Mouse (Mus musculus) adipocyte (in vitro differentiated cells): Measurements from ENCODE around the gene Birc2.
"Not testable (repeated sequence)": the region's sequence is repeated elsewhere in the genome, so short reads cannot be mapped to it uniquely, and the experiment has no call there.

Source experiments
- DNase-seq: peaks from one replicate; pipeline ENCODE4 v3.0.0-alpha.2; 2016; ENCODE audit warnings: low spot score

Gene Birc2

GRCm38 (mm10) chr9:7836905-7837805 is at the start of gene Birc2:
Birc2 (minus strand) TSS chr9:7837064.
- peak; percentile 96 for DNase-seq

- DNase-seq: no peak
Observed at GRCm38 (mm10) chr9:7884346-7884745, 47.5 kb upstream of the Birc2 start.

- DNase-seq: no peak
Observed at GRCm38 (mm10) chr9:7882304-7882865, 45.5 kb upstream of the Birc2 start.

DNA sequence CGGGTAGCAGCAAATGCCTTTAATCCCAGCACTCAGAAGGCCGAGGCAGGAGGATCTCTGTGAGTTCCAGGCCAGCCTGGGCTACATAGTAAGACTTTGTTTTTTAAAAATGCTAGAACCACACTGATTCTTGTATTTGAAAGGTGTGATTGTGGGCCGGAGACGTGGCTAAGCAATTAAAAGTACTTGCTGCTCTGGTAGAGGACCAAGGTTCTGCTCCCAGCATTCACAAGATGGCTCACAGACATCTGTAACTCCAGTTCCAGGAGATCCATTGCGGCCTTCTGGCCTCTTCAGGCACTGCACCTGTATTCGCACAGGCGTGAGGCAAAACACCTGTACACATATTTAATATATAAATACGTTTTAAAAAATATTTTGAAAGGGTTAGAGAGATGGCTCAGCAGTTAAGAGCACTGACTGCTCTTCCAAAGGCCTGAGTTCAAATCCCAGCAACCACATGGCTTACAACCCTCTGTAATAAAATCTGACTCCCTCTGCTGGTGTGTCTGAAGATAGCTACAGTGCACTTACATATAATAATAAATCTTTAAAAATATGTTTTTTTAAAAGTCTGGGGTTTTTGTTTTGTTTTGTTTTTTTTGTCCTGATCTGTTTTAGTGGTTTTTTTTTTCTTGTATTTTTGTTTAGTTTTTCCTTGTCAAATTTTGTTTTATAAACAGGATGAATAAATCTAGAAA is 36.8 kb upstream of the Birc2 start:
- peak; percentile 45 for DNase-seq

DNA sequence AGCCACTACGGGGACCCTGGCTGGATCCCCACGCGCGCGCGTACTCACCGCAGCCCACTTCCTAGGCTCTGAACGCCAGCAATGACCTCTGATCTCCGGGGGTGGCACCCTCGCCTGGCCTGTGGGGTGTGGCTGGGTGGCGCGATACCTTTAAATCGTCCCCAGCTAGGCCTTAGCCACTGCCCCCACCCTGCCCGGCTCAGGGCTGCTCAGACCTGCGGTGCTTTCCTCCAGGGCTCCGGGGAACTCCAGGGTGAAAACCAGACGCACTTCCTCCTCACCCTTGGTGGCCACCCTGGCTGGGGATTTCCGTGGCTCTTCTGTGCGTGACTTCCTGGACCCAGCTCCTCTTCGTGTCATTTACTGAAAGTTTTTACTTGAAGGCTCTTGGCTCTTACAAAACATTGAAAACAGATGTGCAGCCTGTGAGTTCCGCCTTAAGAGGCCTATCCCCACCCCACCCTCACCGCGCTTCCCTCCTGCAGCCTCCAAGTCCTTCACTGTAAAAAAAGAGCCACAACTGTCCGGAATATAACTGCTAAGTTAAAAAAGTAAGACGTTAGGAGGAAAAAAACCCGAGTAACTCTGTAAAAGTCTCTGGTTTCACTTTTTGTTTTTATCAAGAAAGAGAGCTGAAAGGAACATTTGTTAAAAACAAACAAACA is 36.0 kb upstream of the Birc2 start, which contains the start of gene Birc3:
Gene Birc3 (minus strand): TSS at position 412 of the 665 bp plus-strand sequence.
- DNase-seq: peak; percentile 74

DNA sequence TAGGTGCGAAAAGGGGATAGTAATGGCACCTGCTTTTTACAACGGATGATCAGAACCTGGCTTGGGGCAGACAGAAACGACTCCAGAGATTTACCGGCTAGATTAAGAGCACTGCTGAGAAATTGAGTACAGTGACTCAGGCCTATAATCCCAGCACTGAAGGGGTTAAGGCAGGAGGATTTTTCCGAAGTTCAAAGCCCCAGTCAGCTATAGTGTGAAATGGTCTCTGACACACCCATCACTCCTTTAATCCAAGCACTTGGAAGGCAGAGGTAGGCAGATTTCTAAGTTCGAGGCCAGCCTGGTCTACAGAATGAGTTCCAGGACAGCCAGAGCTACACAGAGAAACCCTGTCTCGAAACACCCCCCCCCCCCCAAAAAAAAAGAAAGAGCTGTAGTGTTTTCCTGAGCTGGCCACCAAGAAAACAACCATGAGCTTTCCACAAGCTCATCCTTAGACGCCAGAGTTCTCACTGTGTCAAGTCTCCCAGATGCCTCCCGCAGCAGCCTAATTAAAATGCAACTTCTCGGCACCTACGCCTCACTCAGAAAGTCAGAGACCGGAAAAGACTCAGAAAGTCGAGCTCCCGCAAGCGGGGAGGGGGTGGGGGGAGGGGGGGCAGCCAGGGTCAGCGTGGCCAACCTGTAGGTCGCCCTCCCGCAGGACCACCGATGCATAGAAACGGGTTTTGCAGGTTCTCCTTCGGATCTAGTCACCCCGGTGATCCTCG is 35.3 kb upstream of the Birc2 start:
- DNase-seq: peak; percentile 55

DNA sequence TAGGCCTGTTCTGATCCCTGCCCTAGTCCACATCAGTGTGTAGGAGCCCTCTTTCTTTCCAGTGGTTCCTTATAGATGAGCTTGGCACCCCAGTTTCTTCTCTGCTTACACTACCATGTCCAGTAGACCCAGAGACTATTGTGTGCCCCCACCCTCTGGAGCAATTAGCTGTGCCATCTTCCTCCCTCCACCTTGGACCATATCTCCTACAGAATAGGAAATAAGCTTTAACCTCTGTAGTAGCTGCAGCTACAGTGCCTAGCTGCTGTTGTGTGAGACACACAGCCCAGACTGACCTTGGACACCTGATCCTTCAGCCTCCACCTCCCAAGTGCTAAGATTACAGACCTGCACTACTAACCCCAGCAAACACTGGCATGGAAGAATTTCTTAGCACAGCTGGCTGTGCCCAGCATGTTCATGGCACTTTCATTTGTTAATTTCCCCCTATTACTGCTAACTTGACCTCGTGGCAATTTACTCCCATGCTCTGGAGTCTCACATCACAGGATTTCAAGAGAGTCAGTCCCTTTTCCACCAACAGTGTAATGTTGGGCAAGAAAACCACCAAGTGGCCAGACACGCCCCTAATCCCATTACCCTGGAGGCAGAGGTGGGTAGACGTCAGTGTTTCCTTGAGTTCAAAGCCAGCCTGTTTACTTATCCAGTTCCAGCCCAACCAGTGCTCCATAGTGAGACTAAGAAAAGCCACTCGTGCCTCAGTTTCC is 34.6 kb upstream of the Birc2 start:
- DNase-seq: no peak

GRCm38 (mm10) chr9:7870556-7871315 is 33.9 kb upstream of the Birc2 start:
- peak; percentile 19 for DNase-seq

DNA sequence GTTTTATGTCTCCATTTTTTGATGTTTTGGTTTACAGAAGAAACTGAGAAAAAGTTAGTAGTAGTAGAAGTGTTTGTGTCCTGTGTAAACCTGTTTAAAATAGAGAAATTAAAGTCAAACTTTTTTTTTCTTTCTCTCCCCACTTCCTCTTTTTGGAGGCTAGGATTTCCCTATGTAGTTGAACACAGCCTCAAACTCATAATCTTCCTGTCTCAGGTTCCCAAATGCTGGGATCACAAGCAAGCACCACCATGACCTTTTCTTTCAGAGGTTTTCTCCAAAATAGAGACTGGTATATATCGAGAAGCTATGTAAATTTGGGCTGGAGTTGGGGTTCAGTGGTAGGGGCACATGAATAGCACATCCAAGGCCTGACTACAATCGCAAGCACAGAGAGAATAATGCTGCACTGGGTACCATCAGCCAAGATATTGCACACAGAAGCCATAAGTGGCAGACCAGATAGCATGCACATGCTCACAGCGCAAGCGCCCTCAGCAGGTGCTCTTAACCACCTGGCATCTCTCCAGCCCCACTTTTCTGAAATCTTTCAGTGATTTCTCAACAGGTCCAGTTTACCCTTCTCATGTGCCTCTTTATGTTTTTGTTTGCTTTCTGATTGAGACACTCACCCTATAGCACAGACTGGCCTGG is 32.1 kb upstream of the Birc2 start:
- DNase-seq: no peak

DNA sequence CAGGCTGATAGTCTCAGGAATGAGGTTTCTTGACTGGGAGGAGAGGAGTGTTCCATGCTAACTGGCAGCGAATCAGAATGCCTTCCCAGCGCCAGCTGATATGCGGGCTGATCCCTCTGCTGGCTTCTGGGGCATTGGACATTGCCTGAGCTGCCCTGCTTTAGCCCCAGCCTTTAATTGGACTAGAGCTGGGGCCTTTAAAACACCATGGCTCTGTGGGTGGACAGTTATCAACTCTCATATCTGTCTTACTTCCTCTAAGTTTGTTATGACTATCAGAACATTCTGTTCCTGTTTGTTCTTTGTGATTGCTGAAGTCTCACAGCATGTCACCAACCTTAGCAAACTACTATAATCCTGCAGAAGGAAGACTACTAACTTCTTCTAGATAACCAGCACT is 31.1 kb upstream of the Birc2 start:
- DNase-seq: no peak

- DNase-seq: not testable (repeated sequence)
Observed at GRCm38 (mm10) chr9:7866981-7867380, 30.1 kb upstream of the Birc2 start.

GRCm38 (mm10) chr9:7860976-7861375 is 24.1 kb upstream of the Birc2 start:
- DNase-seq: no peak

- no peak for DNase-seq
Observed at GRCm38 (mm10) chr9:7855912-7856311, 19.0 kb upstream of the Birc2 start.

GRCm38 (mm10) chr9:7855374-7855773 is 18.5 kb upstream of the Birc2 start:
- DNase-seq: peak; percentile 78

DNA sequence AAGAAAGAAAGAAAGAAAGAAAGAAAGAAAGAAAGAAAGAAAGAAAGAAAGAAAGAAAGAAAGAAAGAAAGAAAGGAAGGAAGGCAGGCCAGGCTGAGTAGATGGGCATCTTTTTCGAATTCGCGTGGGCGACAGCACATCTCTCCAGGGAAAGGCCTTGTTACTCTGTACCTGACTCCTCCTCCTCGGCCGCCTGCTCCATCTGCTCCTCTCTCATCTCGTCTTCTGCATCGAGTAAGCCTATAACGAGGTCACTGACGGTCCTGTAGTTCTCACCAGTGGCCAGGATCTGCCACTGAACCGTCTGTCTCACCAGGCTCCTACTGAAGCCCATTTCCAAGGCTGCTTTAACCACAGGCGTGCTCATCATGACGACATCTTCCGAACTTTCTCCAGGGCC is 17.3 kb upstream of the Birc2 start:
- DNase-seq: not testable (repeated sequence)

GRCm38 (mm10) chr9:7852346-7853230 is 15.7 kb upstream of the Birc2 start:
- DNase-seq: no peak

GRCm38 (mm10) chr9:7851841-7852240 is 15.0 kb upstream of the Birc2 start:
- no peak for DNase-seq

DNA sequence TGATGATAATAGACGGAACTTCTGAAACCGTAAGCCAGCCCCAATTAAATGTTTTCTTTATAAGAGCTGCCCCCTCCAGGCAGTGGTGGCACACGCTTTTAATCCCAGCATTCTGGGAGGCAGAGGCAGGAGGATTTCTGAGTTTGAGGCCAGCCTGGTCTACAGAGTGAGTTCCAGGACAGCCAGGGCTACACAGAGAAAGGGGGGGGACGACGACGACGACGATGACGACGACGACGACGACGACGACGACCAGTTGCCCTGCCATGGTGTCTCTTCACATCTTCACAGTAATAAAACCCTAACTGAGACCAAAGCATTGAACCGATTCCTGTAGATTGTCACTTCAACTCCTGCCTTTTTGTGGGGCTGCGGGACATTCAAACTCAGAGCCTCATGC is 11.3 kb upstream of the Birc2 start:
- no peak for DNase-seq
